Mouse (Mus musculus): ENCODE measurements at regions not wholly inside any gene's neighbourhood (a gene's known extent, or its start where the extent isn't known, plus 50 kb on each side); places are given as distances from the start of the nearest gene placed in this dataset.

- no peak for TF ChIP-seq HCFC1 (IDR thresholded peaks at IDR 0.05; ENCODE audit: borderline replicate concordance, insufficient read depth, low read length)
- TF ChIP-seq CHD2 (IDR thresholded peaks at IDR 0.05; ENCODE audit: low read depth, low read length): no peak
- TF ChIP-seq ZNF384 (IDR thresholded peaks at IDR 0.05; ENCODE audit: low read depth, low read length): no peak
- no peak for TF ChIP-seq ZC3H11A (IDR thresholded peaks at IDR 0.05; ENCODE audit: borderline replicate concordance, low read depth, low read length)
- no peak for TF ChIP-seq MAFK (IDR thresholded peaks at IDR 0.05; ENCODE audit: insufficient read depth, low read depth, low read length)
These were observed 95.2 kb upstream of the Fam98a start for GRCm38 (mm10) chr17:75646982-75647381.
